Mouse (Mus musculus) kidney, postnatal 0 days (tissue): ENCODE data around the gene Car9. TPM values are rescaled to one million over a fixed set of nuclear protein-coding genes. Genes with fewer than 3 reads are reported as not detected.

Experiments used
- ATAC-seq: fragments of 200-750 bp; cut with Nextera tagmentation; replicated peaks from 2 replicates; pipeline ENCODE4 v1.8.0; 2017; ENCODE audit warnings: low read depth, moderate number of reproducible peaks, moderate TSS enrichment, moderate library complexity; ENCODE audit not compliant: low FRiP score
- DNase-seq: peaks from one replicate; pipeline ENCODE4 v3.0.0-alpha.2; 2016; ENCODE audit warnings: low spot score
- H3K27ac ChIP-seq: fragments of 300-500 bp; sonication (generic); 2 replicates; pipeline ENCODE4 v1.5.1; 2014; ENCODE audit warnings: mild to moderate bottlenecking
- H3K27me3 ChIP-seq: fragments of 300-500 bp; sonication (generic); 2 replicates; pipeline ENCODE4 v1.6.1; 2014; ENCODE audit warnings: low read length, mixed read lengths; ENCODE audit not compliant: insufficient read depth
- H3K36me3 ChIP-seq: fragments of 300-500 bp; sonication (generic); 2 replicates; pipeline ENCODE4 v1.6.1; 2014; ENCODE audit warnings: low read length, mixed read lengths; ENCODE audit not compliant: insufficient read depth
- H3K4me1 ChIP-seq: fragments of 300-500 bp; sonication (generic); replicated peaks from 2 replicates; pipeline ENCODE4 v1.6.1; 2014; ENCODE audit warnings: antibody characterized with exemption, low read length, mixed read lengths; ENCODE audit not compliant: insufficient read depth
- H3K4me2 ChIP-seq: fragments of 300-500 bp; sonication (generic); 2 replicates; pipeline ENCODE4 v1.6.1; 2014; ENCODE audit warnings: mild to moderate bottlenecking, low read length, moderate library complexity, mixed read lengths
- H3K4me3 ChIP-seq: fragments of 300-500 bp; sonication (generic); replicated peaks from 2 replicates; pipeline ENCODE4 v1.5.1; 2014; ENCODE audit warnings: low read depth, low read length
- H3K9ac ChIP-seq: fragments of 300-500 bp; sonication (generic); 2 replicates; pipeline ENCODE4 v1.6.1; 2014; ENCODE audit warnings: low read depth, low read length
- H3K9me3 ChIP-seq: fragments of 300-500 bp; sonication (generic); replicated peaks from 2 replicates; pipeline ENCODE4 v1.6.1; 2016; ENCODE audit warnings: low read length, inconsistent platforms, mixed read lengths
- CTCF ChIP-seq: IDR thresholded peaks from 2 replicates; pipeline ENCODE4 v1.5.1; 2016; ENCODE audit warnings: antibody characterized with exemption, low read depth, mild to moderate bottlenecking, moderate library complexity
- WGBS: fragments of 180-500 bp; shearing (Covaris S2); extraction: QIAGEN DNeasy Blood & Tissue Kit; methylation state at CpG from one replicate; pipeline ENCODE4 v1.1.7; 2014; 5-methylcytosine and 5-hydroxymethylcytosine counted together
- polyA plus RNA-seq: library from polyadenylated mRNA; unstranded; fragments of >200 nt; fragmentation: Nextera tagmentation; extraction: Ambion mirVana; gene quantifications from 2 replicates; pipeline ENCODE4 v1.2.1, GENCODE M21; 2015

Car9 gene
- polyA plus RNA-seq, 1 experiment from 2014 or later = 1.3 TPM

GRCm38 (mm10) chr4:43476604-43477003 is 30.2 kb upstream of the Car9 start:
- Histone ChIP-seq H3K27ac (no peak overlapping the region), H3K27me3 (no peaks in the 10 kb centered on the region), H3K36me3 (no peaks in the 10 kb centered on the region), H3K9me3 (no peaks in the 10 kb centered on the region), H3K4me1 (no peaks in the 10 kb centered on the region), H3K4me2 (no peak overlapping the region), H3K4me3 (no peak overlapping the region), H3K9ac (no peak overlapping the region)
- DNase-seq (no peak), ATAC-seq (no peak)
- TF ChIP-seq CTCF = peak; percentile 32; the same call in 1 of the 2 replicates
- WGBS = 86% methylated on average over 6 of the region's 6 CpGs

- H3K27ac ChIP-seq = no peak overlapping the region
- H3K9ac ChIP-seq = 0 out of 2 replicates have a peak overlapping the region, but pooled peaks have one; percentile 23
- no peaks in the 10 kb centered on the region for H3K36me3 ChIP-seq
- ATAC-seq = peak; percentile 90
- peak overlapping the region; percentile 50 for H3K4me2 ChIP-seq
- H3K4me1 ChIP-seq = no peaks in the 10 kb centered on the region
- no peaks in the 10 kb centered on the region for H3K9me3 ChIP-seq
- H3K4me3 ChIP-seq = peak overlapping the region; percentile 24
- H3K27me3 ChIP-seq = no peaks in the 10 kb centered on the region
- DNase-seq = peak; percentile 96
- TF ChIP-seq CTCF = peak; percentile 68
- 16% methylated on average over 11 of the region's 11 CpGs for WGBS
Observed at GRCm38 (mm10) chr4:43477857-43478533, 28.8 kb upstream of the Car9 start.

GRCm38 (mm10) chr4:43478534-43478858 is 28.3 kb upstream of the Car9 start:
- H3K4me3 ChIP-seq = peak overlapping the region; percentile 24
- no peak for TF ChIP-seq CTCF
- DNase-seq = no peak
- H3K4me2 ChIP-seq = peak overlapping the region; percentile 50
- H3K27me3 ChIP-seq = no peaks in the 10 kb centered on the region
- no peaks in the 10 kb centered on the region for H3K9me3 ChIP-seq
- H3K27ac ChIP-seq = no peak overlapping the region
- no peaks in the 10 kb centered on the region for H3K4me1 ChIP-seq
- H3K36me3 ChIP-seq = no peaks in the 10 kb centered on the region
- 0 out of 2 replicates have a peak overlapping the region, but pooled peaks have one; percentile 23 for H3K9ac ChIP-seq
- 50% methylated on average over 8 of the region's 8 CpGs for WGBS
- ATAC-seq = peak; percentile 25; the same call in 1 of the 2 replicates

GRCm38 (mm10) chr4:43478906-43479832 is 27.6 kb upstream of the Car9 start:
- Histone ChIP-seq H3K27me3 (no peaks in the 10 kb centered on the region), H3K4me1 (no peaks in the 10 kb centered on the region), H3K9ac (no peak overlapping the region), H3K4me3 (no peak overlapping the region), H3K27ac (no peak overlapping the region), H3K36me3 (no peaks in the 10 kb centered on the region), H3K4me2 (peak overlapping the region; percentile 40; the same call in 1 of the 2 replicates), H3K9me3 (no peaks in the 10 kb centered on the region)
- TF ChIP-seq CTCF = peak; percentile 77
- DNase-seq (peak; percentile 85), ATAC-seq (no peak)
- 49% methylated on average over 24 of the region's 24 CpGs for WGBS

- Histone ChIP-seq H3K4me3 (no peak overlapping the region), H3K36me3 (no peaks in the 10 kb centered on the region)
- WGBS = 83% methylated on average over 5 of the region's 5 CpGs
Observed at GRCm38 (mm10) chr4:43480985-43481384, 25.8 kb upstream of the Car9 start.

GRCm38 (mm10) chr4:43481894-43482456 is 24.8 kb upstream of the Car9 start:
- Histone ChIP-seq H3K9me3 (no peaks in the 10 kb centered on the region), H3K4me1 (no peaks in the 10 kb centered on the region), H3K36me3 (no peaks in the 10 kb centered on the region), H3K4me2 (no peak overlapping the region), H3K4me3 (no peak overlapping the region), H3K27me3 (no peaks in the 10 kb centered on the region), H3K9ac (no peak overlapping the region), H3K27ac (no peak overlapping the region)
- WGBS = 75% methylated on average over 7 of the region's 7 CpGs
- DNase-seq (no peak), ATAC-seq (no peak)
- no peak for TF ChIP-seq CTCF

More at GRCm38 (mm10) chr4:43480985-43481384, 25.8 kb upstream of the Car9 start:
- DNase-seq = no peak
- TF ChIP-seq CTCF = no peak
- H3K9me3 ChIP-seq = no peaks in the 10 kb centered on the region
- no peak overlapping the region for H3K27ac ChIP-seq
- H3K4me1 ChIP-seq = no peaks in the 10 kb centered on the region
- H3K27me3 ChIP-seq = no peaks in the 10 kb centered on the region
- ATAC-seq = no peak
- H3K4me2 ChIP-seq = no peak overlapping the region
- no peak overlapping the region for H3K9ac ChIP-seq
